Mouse (Mus musculus) liver, embryonic 12.5 days (tissue): ENCODE data around the gene Slc6a9. TPM values are rescaled to one million over a fixed set of nuclear protein-coding genes. Genes with fewer than 3 reads are reported as not detected.
A peak's percentile ranks its signal among the peaks of the same experiment; 100 is the strongest.

Source experiments
- ATAC-seq: fragments of 200-750 bp; cut with Nextera tagmentation; 2 replicates; pipeline ENCODE4 v1.8.0; 2017; ENCODE audit warnings: moderate number of reproducible peaks, mild to moderate bottlenecking, moderate library complexity
- H3K27ac ChIP-seq: fragments of 300-500 bp; sonication (generic); 2 replicates; pipeline ENCODE4 v1.5.1; 2016; ENCODE audit warnings: mild to moderate bottlenecking
- H3K27me3 ChIP-seq: fragments of 300-500 bp; sonication (generic); replicated peaks from 2 replicates; pipeline ENCODE4 v1.6.1; 2016; ENCODE audit warnings: mild to moderate bottlenecking, moderate library complexity
- H3K36me3 ChIP-seq: fragments of 300-500 bp; sonication (generic); 2 replicates; pipeline ENCODE4 v1.6.1; 2016; ENCODE audit warnings: mild to moderate bottlenecking, moderate library complexity
- H3K4me1 ChIP-seq: fragments of 300-500 bp; sonication (generic); 2 replicates; pipeline ENCODE4 v1.6.1; 2016
- H3K4me2 ChIP-seq: fragments of 300-500 bp; sonication (generic); 2 replicates; pipeline ENCODE4 v1.6.1; 2016; ENCODE audit warnings: mild to moderate bottlenecking, moderate library complexity
- H3K4me3 ChIP-seq: fragments of 300-500 bp; sonication (generic); 2 replicates; pipeline ENCODE4 v1.5.1; 2016; ENCODE audit warnings: mild to moderate bottlenecking, moderate library complexity
- H3K9ac ChIP-seq: fragments of 300-500 bp; sonication (generic); 2 replicates; pipeline ENCODE4 v1.6.1; 2016; ENCODE audit warnings: mild to moderate bottlenecking, moderate library complexity
- H3K9me3 ChIP-seq: fragments of 300-500 bp; sonication (generic); replicated peaks from 2 replicates; pipeline ENCODE4 v1.6.1; 2016; ENCODE audit warnings: mild to moderate bottlenecking, moderate library complexity
- WGBS: fragments of 180-500 bp; shearing (Covaris S2); methylation state at CpG from one replicate; pipeline ENCODE4 v1.1.7; 2016; ENCODE audit not compliant: insufficient replicate concordance; 5-methylcytosine and 5-hydroxymethylcytosine counted together
- polyA plus RNA-seq: library from polyadenylated mRNA; unstranded; fragments of >200 nt; fragmentation: Nextera tagmentation; extraction: Ambion mirVana; gene quantifications from 2 replicates; pipeline ENCODE4 v1.2.1, GENCODE M21; 2016

Gene Slc6a9
- polyA plus RNA-seq, 1 experiment from 2014 or later: 52.8 TPM

DNA sequence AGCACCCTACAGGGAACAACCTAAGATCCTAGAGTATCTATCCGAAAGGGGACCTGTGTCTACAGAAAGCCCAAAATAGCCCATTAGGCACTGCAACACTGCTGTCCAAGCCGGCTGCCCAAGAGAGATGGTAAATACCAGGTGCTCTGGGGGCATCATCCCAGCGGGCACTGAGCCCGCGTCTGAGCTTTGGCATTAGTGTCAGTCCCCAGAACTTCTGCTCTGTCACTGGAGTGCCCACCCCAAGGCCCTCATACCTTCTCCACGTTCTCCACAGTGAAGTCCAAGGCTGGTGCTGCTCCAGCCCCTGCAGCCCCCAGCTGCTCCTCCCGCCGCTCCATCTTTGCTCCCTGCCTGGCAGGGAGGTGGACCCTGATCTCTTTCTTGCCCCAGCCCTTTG lies 79.7 kb downstream of the Slc6a9 start:
- no peak; the same call in 1 of the 2 replicates for ATAC-seq
- 19% methylated on average over 8 of the region's 8 CpGs for WGBS
- peak overlapping the region; percentile 81 for H3K27ac ChIP-seq
- H3K9me3 ChIP-seq: no peaks in the 10 kb centered on the region
- H3K36me3 ChIP-seq: peaks cover 37% of the 10 kb centered on the region
- H3K4me3 ChIP-seq: peak overlapping the region; percentile 73
- peak overlapping the region; percentile 84 for H3K4me2 ChIP-seq
- H3K9ac ChIP-seq: peak overlapping the region; percentile 88
- no peaks in the 10 kb centered on the region for H3K27me3 ChIP-seq
- peaks cover 80% of the 10 kb centered on the region for H3K4me1 ChIP-seq

DNA sequence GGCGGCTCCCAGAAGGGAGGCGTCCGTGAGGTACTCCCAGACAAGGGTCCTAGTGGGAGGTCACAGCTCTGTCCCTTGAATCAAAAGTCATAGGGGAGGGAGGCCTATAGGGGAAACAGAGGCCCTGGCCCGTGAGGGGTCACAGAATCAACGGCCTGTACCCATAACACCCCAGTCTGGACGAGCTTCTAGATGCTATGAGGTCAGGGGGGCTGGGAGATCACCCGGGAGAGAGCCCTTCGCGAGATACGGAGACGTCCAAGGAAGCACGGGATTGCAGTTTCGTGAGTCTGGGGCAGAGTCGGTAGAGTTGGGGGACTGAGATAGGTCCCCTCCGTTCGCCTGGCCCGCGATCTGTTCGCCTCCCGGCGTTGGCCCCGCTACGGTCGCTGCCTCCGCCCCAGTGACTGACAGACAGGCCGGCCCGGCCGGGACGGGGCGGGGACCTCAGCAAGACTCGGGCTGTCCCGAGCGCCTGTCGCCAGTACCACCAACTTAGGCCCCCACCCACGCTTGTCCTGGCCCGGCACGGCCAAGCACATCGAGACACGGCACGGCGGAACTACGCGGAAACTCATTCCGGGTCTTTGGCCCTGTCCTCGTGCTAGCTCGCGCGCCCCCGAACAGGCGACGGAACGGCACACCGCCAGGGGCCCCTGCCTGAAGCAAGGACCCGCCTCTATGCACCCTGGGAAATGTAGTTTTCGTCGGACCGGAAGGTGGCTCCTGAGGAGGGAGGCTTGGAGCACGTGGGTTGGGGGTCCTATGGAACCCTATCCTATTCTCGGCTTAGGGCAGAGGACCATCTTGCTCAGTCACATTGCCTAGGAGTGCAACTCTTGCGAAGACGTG lies 80.5 kb downstream of the Slc6a9 start, which contains the start of gene Ipo13:
Gene Ipo13, minus strand, starts transcription at position 409 of the 852 bp plus-strand sequence.
- Histone ChIP-seq H3K27me3 (no peaks in the 10 kb centered on the region), H3K9ac (peak within 1 kb of the TSS; percentile 88), H3K4me1 (peaks cover 73% of the 10 kb centered on the region), H3K9me3 (no peaks in the 10 kb centered on the region), H3K4me3 (peak within 1 kb of the TSS; percentile 73), H3K27ac (peak within 1 kb of the TSS; percentile 81), H3K4me2 (peak within 1 kb of the TSS; percentile 84), H3K36me3 (peaks cover 29% of the 10 kb centered on the region)
- ATAC-seq: peak; percentile 92
- under 1% methylated on average over 61 of the region's 61 CpGs for WGBS

DNA sequence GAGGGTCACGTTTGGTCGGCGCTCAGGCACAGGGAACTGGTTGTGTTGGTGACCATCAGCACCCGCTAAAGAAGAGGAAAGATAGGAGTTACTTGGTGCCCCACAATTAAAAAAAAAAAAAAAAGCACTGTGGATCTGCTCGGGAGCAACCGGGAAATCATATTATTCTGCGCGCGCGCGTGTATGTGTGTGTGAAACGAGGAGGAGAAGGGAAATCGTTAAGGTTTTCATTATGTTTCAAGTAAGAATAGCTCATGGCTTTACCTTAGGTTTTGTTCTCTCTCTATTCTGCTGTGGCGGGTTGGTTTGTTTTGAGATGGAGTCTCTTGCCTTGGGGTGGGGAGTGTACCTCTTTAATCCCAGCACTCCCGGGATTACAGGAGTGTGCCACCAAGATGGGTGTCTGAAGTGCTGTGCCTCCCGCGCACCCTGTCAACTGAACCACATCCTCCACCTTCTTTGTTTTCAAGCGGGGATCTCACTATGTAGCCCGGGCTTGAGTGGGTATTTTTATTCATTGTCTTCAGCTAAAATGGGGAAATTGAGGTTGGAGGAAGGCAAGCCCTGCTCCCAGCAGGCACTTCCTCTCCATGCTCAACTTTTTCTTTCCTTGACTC lies 81.3 kb downstream of the Slc6a9 start:
- 2% methylated on average over 19 of the region's 19 CpGs for WGBS
- peaks cover 66% of the 10 kb centered on the region for H3K4me1 ChIP-seq

DNA sequence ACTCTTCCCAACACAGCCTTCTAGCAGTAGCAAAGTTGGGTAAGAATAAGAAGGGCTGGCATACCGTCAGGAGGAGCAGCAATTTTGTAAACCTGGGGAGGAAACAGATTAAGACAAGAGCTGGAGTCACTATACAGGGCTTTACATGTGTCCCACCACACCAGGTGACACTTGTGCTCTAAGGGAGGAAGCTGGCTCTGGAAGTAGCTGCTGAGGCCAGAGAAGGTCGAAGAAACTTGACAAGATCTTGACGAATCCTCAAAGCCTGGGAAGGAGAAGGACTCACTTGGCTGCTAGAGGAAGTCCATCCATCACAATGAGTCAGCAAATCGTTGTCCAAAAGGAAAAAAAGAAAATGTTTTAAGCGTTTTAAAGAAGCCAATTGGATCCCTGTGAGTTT lies 82.1 kb downstream of the Slc6a9 start:
- Histone ChIP-seq H3K9ac (peak overlapping the region; percentile 88), H3K36me3 (peaks cover 13% of the 10 kb centered on the region), H3K27ac (peak overlapping the region; percentile 78), H3K27me3 (peaks cover under 1% of the 10 kb centered on the region; the same call in 1 of the 2 replicates), H3K4me2 (peak overlapping the region; percentile 84), H3K4me3 (peak overlapping the region; percentile 73), H3K9me3 (no peaks in the 10 kb centered on the region), H3K4me1 (peaks cover 64% of the 10 kb centered on the region)
- no peak for ATAC-seq
- 31% methylated on average over 5 of the region's 5 CpGs for WGBS

More for the DNA sequence above, 81.3 kb downstream of the Slc6a9 start:
- peaks cover 21% of the 10 kb centered on the region for H3K36me3 ChIP-seq
- H3K4me3 ChIP-seq: peak overlapping the region; percentile 73
- H3K27ac ChIP-seq: peak overlapping the region; percentile 78
- H3K4me2 ChIP-seq: peak overlapping the region; percentile 84
- peak overlapping the region; percentile 88 for H3K9ac ChIP-seq
- no peaks in the 10 kb centered on the region for H3K27me3 ChIP-seq
- no peak for ATAC-seq
- no peaks in the 10 kb centered on the region for H3K9me3 ChIP-seq

DNA sequence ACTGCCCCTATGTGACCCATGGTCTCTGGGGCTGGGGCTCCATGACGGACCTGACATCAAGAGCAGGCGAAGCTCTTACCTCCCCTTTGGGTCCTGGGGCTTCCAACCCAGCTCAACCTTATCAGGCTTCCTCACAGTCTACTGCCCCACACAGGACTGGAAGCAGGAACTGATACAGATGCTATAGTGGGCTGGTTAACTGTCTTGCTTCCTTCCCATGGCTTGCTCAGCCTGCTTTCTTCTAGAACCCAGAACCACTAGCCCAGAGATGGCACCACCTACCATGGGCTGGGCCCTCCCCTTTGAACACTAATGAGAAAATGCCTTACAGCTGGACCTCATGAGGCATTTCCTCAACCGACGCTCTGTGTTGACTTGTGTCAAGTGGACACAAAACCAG lies 83.1 kb downstream of the Slc6a9 start:
- Histone ChIP-seq H3K4me2 (peak overlapping the region; percentile 4; the same call in 1 of the 2 replicates), H3K36me3 (peaks cover 3% of the 10 kb centered on the region), H3K27ac (0 out of 2 replicates have a peak overlapping the region, but pooled peaks have one; percentile 23), H3K27me3 (peaks cover 10% of the 10 kb centered on the region), H3K9me3 (no peaks in the 10 kb centered on the region), H3K9ac (peak overlapping the region; percentile 2; the same call in 1 of the 2 replicates), H3K4me3 (no peak overlapping the region), H3K4me1 (peaks cover 55% of the 10 kb centered on the region)
- WGBS: 41% methylated on average over 4 of the region's 4 CpGs
- ATAC-seq: no peak

DNA sequence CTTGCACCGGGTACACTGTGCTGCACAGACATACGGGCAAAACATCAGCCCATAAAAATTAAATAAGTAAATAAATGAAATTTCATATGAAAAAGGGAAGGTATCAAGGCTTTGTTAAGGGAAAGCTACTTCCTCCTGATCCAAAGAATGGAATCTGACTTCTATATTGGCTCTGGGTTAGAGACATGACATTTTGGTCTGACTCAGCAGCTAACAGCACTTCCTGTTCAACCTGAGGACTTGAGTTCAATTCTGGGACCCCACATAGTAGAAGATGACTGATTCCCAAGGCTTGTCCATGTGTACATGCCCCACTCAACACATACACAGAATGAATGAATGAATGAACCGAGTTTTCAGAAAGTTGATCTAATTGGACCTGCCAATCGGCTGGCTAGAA lies 83.5 kb downstream of the Slc6a9 start:
- Histone ChIP-seq H3K36me3 (no peaks in the 10 kb centered on the region), H3K4me2 (no peak overlapping the region), H3K4me3 (no peak overlapping the region), H3K9me3 (no peaks in the 10 kb centered on the region), H3K4me1 (peaks cover 51% of the 10 kb centered on the region), H3K27me3 (peaks cover 15% of the 10 kb centered on the region), H3K27ac (peak overlapping the region; percentile 49; the same call in 1 of the 2 replicates), H3K9ac (no peak overlapping the region)
- no peak for ATAC-seq
- WGBS: 70% methylated on average over 4 of the region's 4 CpGs

DNA sequence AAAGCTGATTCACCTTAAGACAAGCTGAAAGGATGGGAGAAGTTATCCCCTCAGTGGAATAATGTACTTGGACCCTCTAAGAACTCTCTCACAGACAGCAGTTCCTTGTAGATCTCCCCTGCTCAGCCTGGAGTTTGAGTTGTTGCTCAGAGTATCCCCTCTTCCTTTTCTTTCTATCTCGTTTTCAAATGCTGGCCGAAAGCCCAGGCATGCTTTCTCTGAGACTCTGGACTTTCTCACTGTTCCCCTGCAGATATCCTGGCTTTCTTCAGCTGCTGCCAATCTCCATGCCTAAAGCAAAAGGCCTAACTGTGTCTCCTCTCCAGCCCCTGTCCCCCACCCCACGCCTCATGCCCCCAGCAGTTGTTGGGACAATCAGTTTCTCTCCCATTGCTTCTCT lies 84.0 kb downstream of the Slc6a9 start:
- no peak overlapping the region for H3K9ac ChIP-seq
- H3K4me3 ChIP-seq: no peak overlapping the region
- peaks cover 19% of the 10 kb centered on the region for H3K27me3 ChIP-seq
- no peak overlapping the region for H3K4me2 ChIP-seq
- ATAC-seq: no peak
- H3K9me3 ChIP-seq: no peaks in the 10 kb centered on the region
- WGBS: 65% methylated on average over 3 of the region's 3 CpGs
- no peaks in the 10 kb centered on the region for H3K36me3 ChIP-seq
- H3K27ac ChIP-seq: peak overlapping the region; percentile 49; the same call in 1 of the 2 replicates
- H3K4me1 ChIP-seq: peaks cover 47% of the 10 kb centered on the region

DNA sequence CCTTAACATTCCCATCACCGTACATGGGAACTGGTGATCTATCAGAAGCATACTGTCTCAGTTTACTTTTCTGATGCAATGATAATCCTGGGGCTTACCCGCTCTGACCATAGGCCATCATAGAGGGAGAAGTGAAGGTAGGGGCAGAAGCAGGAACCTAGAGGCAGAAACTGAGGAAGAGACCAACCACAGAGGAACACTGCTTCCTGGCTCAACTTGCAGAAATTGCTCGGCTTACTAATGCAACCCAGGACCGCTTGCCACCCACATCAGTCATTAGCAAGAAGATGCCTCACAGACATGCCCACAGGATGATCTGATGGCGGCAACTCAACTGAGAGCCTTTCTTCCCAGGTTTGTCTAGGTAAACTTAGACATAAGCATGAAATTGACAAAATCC lies 84.5 kb downstream of the Slc6a9 start:
- Histone ChIP-seq H3K4me2 (no peak overlapping the region), H3K9me3 (no peaks in the 10 kb centered on the region), H3K4me1 (peaks cover 47% of the 10 kb centered on the region), H3K36me3 (no peaks in the 10 kb centered on the region), H3K4me3 (no peak overlapping the region), H3K27ac (no peak overlapping the region), H3K9ac (no peak overlapping the region), H3K27me3 (peaks cover 24% of the 10 kb centered on the region)
- 50% methylated on average over 5 of the region's 5 CpGs for WGBS
- no peak for ATAC-seq

DNA sequence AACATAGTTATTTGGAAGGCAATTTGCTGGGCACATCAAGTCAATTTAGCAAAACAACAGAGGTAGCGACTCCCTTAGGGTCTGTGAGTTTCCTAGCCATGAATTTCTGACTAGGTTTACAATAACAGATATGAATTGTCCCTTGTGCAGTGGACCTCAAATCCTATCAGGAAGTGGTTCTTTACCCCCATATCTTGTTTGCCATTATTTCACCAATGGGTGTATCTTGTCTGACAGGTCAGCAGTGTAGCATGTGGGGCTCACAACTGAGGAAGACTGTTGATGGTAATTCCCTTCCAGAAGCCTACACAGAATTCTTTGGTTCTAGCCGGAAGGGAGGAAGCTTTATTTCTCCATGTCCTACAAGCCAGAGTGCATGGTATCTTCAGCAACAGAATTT lies 87.1 kb downstream of the Slc6a9 start:
- H3K9me3 ChIP-seq: no peaks in the 10 kb centered on the region
- WGBS: 75% methylated on average over 2 of the region's 2 CpGs
- no peak overlapping the region for H3K9ac ChIP-seq
- H3K27me3 ChIP-seq: peaks cover 50% of the 10 kb centered on the region
- peaks cover 42% of the 10 kb centered on the region for H3K4me1 ChIP-seq
- no peak overlapping the region for H3K4me2 ChIP-seq
- 0 out of 2 replicates have a peak, but pooled peaks cover 3% of the 10 kb centered on the region for H3K36me3 ChIP-seq
- no peak overlapping the region for H3K27ac ChIP-seq
- H3K4me3 ChIP-seq: no peak overlapping the region
- ATAC-seq: no peak

DNA sequence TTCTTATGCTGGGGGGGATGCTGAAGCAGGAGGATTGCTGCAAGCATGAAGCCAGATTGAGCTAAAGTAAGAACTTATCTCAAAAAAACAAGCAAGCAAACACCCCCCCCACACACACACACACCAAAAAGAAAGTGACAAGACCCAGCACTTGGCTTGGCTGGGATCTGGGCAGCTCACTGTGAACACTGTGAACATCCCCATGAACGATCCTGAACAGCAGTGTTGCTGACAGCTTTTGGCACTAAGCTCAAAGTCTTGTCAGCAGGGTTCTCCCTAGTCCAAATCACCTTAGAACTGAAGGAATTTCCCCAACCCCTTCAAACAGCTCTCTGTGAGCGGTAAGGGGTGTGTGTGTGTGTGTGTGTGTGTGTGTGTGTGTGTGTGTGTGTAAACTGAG lies 89.1 kb downstream of the Slc6a9 start:
- WGBS: 59% methylated on average over 2 of the region's 2 CpGs

More for the DNA sequence above, 89.1 kb downstream of the Slc6a9 start:
- peaks cover 71% of the 10 kb centered on the region for H3K27me3 ChIP-seq
- H3K4me2 ChIP-seq: no peak overlapping the region
- no peak overlapping the region for H3K9ac ChIP-seq
- no peak overlapping the region for H3K4me3 ChIP-seq
- no peak for ATAC-seq
- H3K27ac ChIP-seq: no peak overlapping the region
- peaks cover 42% of the 10 kb centered on the region for H3K4me1 ChIP-seq
- no peaks in the 10 kb centered on the region for H3K9me3 ChIP-seq
- 0 out of 2 replicates have a peak, but pooled peaks cover 6% of the 10 kb centered on the region for H3K36me3 ChIP-seq
